Mouse (Mus musculus): Measurements from ENCODE around the gene Arhgef1. TPM values are rescaled to one million over a fixed set of nuclear protein-coding genes. Genes with fewer than 3 reads are reported as not detected.

Arhgef1 gene
- polyA plus RNA-seq (2015; fragmentation: Nextera tagmentation; extraction: Ambion mirVana): 41.7 and 46.4 TPM in 2 replicates

- H3K4me1 ChIP-seq (replicated peaks): peaks cover 68% of the 10 kb centered on the region
- 1% methylated on average over 55 of the region's 68 CpGs for WGBS (ENCODE audit: insufficient replicate concordance)
- peak within 1 kb of the TSS; percentile 79 for H3K9ac ChIP-seq
Observed at GRCm38 (mm10) chr7:24902630-24903443, at the start of gene Arhgef1. TSS of gene Arhgef1 (plus strand) at chr7:24902912.

GRCm38 (mm10) chr7:24853233-24853563, 49.5 kb upstream of the Arhgef1 start:
- ATAC-seq (ENCODE audit: insufficient read depth): peak; percentile 77
- no peaks in the 10 kb centered on the region for H3K36me3 ChIP-seq (replicated peaks)
- H3K4me3 ChIP-seq (replicated peaks): peak overlapping the region; percentile 43
- H3K9ac ChIP-seq: peak overlapping the region; percentile 47
- H3K27ac ChIP-seq (replicated peaks): peak overlapping the region; percentile 99
- H3K4me1 ChIP-seq (replicated peaks): peaks cover 85% of the 10 kb centered on the region
- H3K27me3 ChIP-seq: no peaks in the 10 kb centered on the region
- H3K9me3 ChIP-seq (replicated peaks): no peaks in the 10 kb centered on the region
- H3K4me2 ChIP-seq: peak overlapping the region; percentile 70

More at GRCm38 (mm10) chr7:24902630-24903443, at the start of gene Arhgef1:
- H3K36me3 ChIP-seq (replicated peaks): peaks cover 6% of the 10 kb centered on the region; the same call in 1 of the 2 replicates
- peak within 1 kb of the TSS; percentile 93 for H3K4me2 ChIP-seq
- peak; percentile 59 for ATAC-seq (ENCODE audit: insufficient read depth)
- H3K27me3 ChIP-seq: no peaks in the 10 kb centered on the region
- H3K9me3 ChIP-seq (replicated peaks): no peaks in the 10 kb centered on the region
- peak within 1 kb of the TSS; percentile 72 for H3K4me3 ChIP-seq (replicated peaks)
- peak within 1 kb of the TSS; percentile 93 for H3K27ac ChIP-seq (replicated peaks)

DNA sequence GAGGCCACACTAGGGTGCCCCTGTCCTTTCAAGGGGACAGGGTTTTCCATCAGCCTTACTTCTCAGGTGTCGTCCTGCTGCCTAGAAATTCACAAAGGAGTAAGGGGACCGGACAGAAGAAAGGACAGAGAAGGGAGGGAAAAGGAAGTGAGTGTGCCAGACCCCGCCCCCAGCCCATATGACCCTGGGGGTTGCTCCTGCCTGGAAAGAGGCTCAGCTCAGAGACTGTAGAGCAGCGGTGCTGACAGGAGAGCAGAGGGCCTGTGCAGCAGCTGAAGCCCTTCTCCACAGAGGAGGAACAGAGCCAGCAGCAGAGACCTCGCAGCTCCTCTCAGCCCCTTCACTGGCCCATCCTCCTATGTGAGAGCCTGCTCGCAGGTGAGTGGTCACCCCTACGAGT, 49.0 kb upstream of the Arhgef1 start:
- Histone ChIP-seq H3K4me1 (replicated peaks) (peaks cover 90% of the 10 kb centered on the region), H3K9ac (peak overlapping the region; percentile 47), H3K27me3 (no peaks in the 10 kb centered on the region), H3K36me3 (replicated peaks) (no peaks in the 10 kb centered on the region), H3K4me2 (peak overlapping the region; percentile 70), H3K4me3 (replicated peaks) (peak overlapping the region; percentile 43), H3K9me3 (replicated peaks) (no peaks in the 10 kb centered on the region), H3K27ac (replicated peaks) (peak overlapping the region; percentile 99)
- 34% methylated on average over 7 of the region's 7 CpGs for WGBS (ENCODE audit: insufficient replicate concordance)
- no peak for ATAC-seq (ENCODE audit: insufficient read depth)

GRCm38 (mm10) chr7:24856460-24857120, 46.1 kb upstream of the Arhgef1 start:
- no peak overlapping the region for H3K9ac ChIP-seq
- H3K4me3 ChIP-seq (replicated peaks): no peak overlapping the region
- H3K9me3 ChIP-seq (replicated peaks): no peaks in the 10 kb centered on the region
- ATAC-seq (ENCODE audit: insufficient read depth): no peak
- H3K27me3 ChIP-seq: no peaks in the 10 kb centered on the region
- WGBS (ENCODE audit: insufficient replicate concordance): 43% methylated on average over 6 of the region's 6 CpGs
- no peaks in the 10 kb centered on the region for H3K36me3 ChIP-seq (replicated peaks)
- no peak overlapping the region for H3K4me2 ChIP-seq
- peaks cover 93% of the 10 kb centered on the region for H3K4me1 ChIP-seq (replicated peaks)
- H3K27ac ChIP-seq (replicated peaks): peak overlapping the region; percentile 61

DNA sequence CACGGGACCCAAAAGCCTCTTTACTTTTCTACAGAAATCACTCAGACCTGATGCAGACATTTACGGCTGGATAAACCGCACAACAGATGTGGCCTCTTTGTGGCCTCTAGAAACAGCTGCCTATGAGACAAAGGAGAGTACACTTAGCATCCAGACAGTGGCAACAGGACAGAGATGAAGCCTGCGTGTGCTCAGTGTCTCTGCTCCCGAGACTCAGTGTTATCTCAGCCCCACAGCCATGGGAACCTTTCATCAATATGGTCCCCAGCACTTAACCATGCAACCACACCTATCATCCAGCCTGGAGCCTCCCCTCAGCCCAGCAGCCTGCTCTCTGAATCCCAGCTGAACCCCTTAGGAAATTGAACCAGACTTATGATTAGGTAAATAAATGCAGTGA, 43.5 kb upstream of the Arhgef1 start:
- 0 out of 2 replicates have a peak, but pooled peaks cover 3% of the 10 kb centered on the region for H3K27me3 ChIP-seq
- H3K27ac ChIP-seq (replicated peaks): peak overlapping the region; percentile 96
- 29% methylated on average over 5 of the region's 5 CpGs for WGBS (ENCODE audit: insufficient replicate concordance)
- peak overlapping the region; percentile 27 for H3K4me3 ChIP-seq (replicated peaks)
- H3K36me3 ChIP-seq (replicated peaks): no peaks in the 10 kb centered on the region
- no peaks in the 10 kb centered on the region for H3K9me3 ChIP-seq (replicated peaks)
- peak overlapping the region; percentile 45 for H3K9ac ChIP-seq
- peak overlapping the region; percentile 62 for H3K4me2 ChIP-seq
- H3K4me1 ChIP-seq (replicated peaks): peaks cover 75% of the 10 kb centered on the region
- ATAC-seq (ENCODE audit: insufficient read depth): peak; percentile 100

DNA sequence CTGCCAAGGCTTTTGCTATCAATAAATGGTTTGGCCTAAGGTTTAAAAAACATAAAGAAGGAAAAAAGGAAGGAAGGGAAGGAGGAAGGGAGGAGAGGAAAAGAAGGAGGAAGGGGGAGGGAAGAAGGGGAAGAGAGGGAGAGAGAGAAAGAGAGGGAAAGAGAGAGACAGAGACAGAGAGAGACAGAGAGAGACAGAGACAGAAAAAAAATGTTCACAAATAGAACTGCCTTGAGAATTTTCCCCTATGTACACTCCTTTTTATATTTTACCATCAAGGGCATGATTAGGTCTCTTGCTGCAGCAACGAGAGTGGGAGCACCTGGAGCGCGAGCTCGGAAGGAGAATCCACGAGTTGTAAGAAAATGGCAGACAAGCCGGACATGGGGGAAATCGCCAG, 40.8 kb upstream of the Arhgef1 start, which contains the start of gene Gm9844:
Gene Gm9844, plus strand, starts transcription at position 301 of the 400 bp plus-strand sequence.
- H3K27me3 ChIP-seq: peaks cover 20% of the 10 kb centered on the region
- no peaks in the 10 kb centered on the region for H3K9me3 ChIP-seq (replicated peaks)
- H3K4me3 ChIP-seq (replicated peaks): no peak within 1 kb of the TSS
- peaks cover 64% of the 10 kb centered on the region for H3K4me1 ChIP-seq (replicated peaks)
- no peaks in the 10 kb centered on the region for H3K36me3 ChIP-seq (replicated peaks)
- ATAC-seq (ENCODE audit: insufficient read depth): no peak
- H3K9ac ChIP-seq: 0 out of 2 replicates have a peak within 1 kb of the TSS, but pooled peaks have one; percentile 2
- no peak within 1 kb of the TSS for H3K4me2 ChIP-seq
- peak within 1 kb of the TSS; percentile 38; the same call in 1 of the 2 replicates for H3K27ac ChIP-seq (replicated peaks)
- WGBS (ENCODE audit: insufficient replicate concordance): 72% methylated on average over 7 of the region's 7 CpGs

GRCm38 (mm10) chr7:24862853-24863252, 39.9 kb upstream of the Arhgef1 start:
- H3K9me3 ChIP-seq (replicated peaks): no peaks in the 10 kb centered on the region
- H3K4me1 ChIP-seq (replicated peaks): peaks cover 54% of the 10 kb centered on the region
- ATAC-seq (ENCODE audit: insufficient read depth): no peak
- 29% methylated on average over 4 of the region's 4 CpGs for WGBS (ENCODE audit: insufficient replicate concordance)
- peak overlapping the region; percentile 38; the same call in 1 of the 2 replicates for H3K27ac ChIP-seq (replicated peaks)
- no peak overlapping the region for H3K4me3 ChIP-seq (replicated peaks)
- peaks cover 28% of the 10 kb centered on the region for H3K27me3 ChIP-seq
- H3K36me3 ChIP-seq (replicated peaks): no peaks in the 10 kb centered on the region
- H3K9ac ChIP-seq: no peak overlapping the region
- H3K4me2 ChIP-seq: no peak overlapping the region

DNA sequence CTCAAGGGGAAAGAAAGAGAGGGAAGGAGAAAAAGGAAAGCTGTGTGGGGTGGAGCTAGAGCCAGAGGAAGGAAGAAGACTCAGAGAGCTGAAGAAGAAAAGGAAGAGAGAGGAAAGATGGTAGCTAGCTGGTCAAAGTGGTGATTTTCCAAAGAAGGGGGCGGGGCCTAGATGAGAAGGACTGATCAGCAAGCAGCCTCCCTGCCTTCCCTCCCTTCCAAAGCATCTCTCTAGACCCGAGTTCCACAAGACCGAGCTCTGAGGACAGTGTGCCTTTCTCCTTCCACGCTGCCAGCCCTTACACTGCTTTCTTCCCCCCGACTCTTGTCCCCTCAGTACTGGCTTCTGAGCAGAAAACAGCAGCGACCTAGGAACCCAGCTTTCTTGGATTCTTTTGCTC, 38.6 kb upstream of the Arhgef1 start:
- Histone ChIP-seq H3K9ac (no peak overlapping the region), H3K36me3 (replicated peaks) (no peaks in the 10 kb centered on the region), H3K27me3 (peaks cover 39% of the 10 kb centered on the region), H3K27ac (replicated peaks) (no peak overlapping the region), H3K4me1 (replicated peaks) (peaks cover 41% of the 10 kb centered on the region), H3K4me3 (replicated peaks) (no peak overlapping the region), H3K4me2 (no peak overlapping the region), H3K9me3 (replicated peaks) (no peaks in the 10 kb centered on the region)
- no peak for ATAC-seq (ENCODE audit: insufficient read depth)
- 32% methylated on average over 6 of the region's 6 CpGs for WGBS (ENCODE audit: insufficient replicate concordance)

DNA sequence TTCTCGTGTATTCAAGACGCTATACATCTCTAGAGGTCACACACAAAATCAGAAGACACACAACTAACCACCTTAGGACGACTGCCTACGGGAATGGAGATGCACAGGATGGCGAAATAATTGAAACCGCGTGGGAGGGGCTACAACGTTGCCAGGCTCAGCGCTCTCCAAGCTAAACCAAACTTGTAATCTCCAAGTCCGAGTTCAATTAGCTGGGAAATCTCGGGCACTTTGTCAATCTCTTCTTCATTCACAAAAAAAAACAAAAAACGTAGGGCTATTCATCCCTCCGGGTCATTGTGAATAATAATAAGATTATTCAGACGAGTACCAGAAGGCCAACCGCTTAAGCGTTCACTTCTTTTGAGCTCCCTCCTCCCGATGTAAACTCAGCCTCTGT, 33.6 kb upstream of the Arhgef1 start:
- H3K4me3 ChIP-seq (replicated peaks): no peak overlapping the region
- no peak overlapping the region for H3K4me2 ChIP-seq
- WGBS (ENCODE audit: insufficient replicate concordance): 56% methylated on average over 17 of the region's 17 CpGs
- H3K27me3 ChIP-seq: peaks cover 71% of the 10 kb centered on the region
- no peaks in the 10 kb centered on the region for H3K9me3 ChIP-seq (replicated peaks)
- H3K9ac ChIP-seq: no peak overlapping the region
- no peak overlapping the region for H3K27ac ChIP-seq (replicated peaks)
- peaks cover 11% of the 10 kb centered on the region for H3K4me1 ChIP-seq (replicated peaks)
- no peaks in the 10 kb centered on the region for H3K36me3 ChIP-seq (replicated peaks)
- ATAC-seq (ENCODE audit: insufficient read depth): no peak

GRCm38 (mm10) chr7:24869532-24870165, 33.1 kb upstream of the Arhgef1 start, which contains the start of the genes Lypd4 and Dmrtc2:
TSS of gene Lypd4 (minus strand) at chr7:24869941.
TSS of gene Dmrtc2 (plus strand) at chr7:24870057.
- ATAC-seq (ENCODE audit: insufficient read depth): no peak
- Histone ChIP-seq H3K27me3 (peaks cover 71% of the 10 kb centered on the region), H3K4me2 (no peak within 1 kb of the TSS), H3K4me1 (replicated peaks) (0 out of 2 replicates have a peak, but pooled peaks cover 6% of the 10 kb centered on the region), H3K9me3 (replicated peaks) (no peaks in the 10 kb centered on the region), H3K36me3 (replicated peaks) (no peaks in the 10 kb centered on the region), H3K9ac (no peak within 1 kb of the TSS), H3K27ac (replicated peaks) (no peak within 1 kb of the TSS), H3K4me3 (replicated peaks) (no peak within 1 kb of the TSS)
- WGBS (ENCODE audit: insufficient replicate concordance): 47% methylated on average over 39 of the region's 41 CpGs

- Histone ChIP-seq H3K36me3 (replicated peaks) (no peaks in the 10 kb centered on the region), H3K4me1 (replicated peaks) (no peaks in the 10 kb centered on the region), H3K4me3 (replicated peaks) (no peak overlapping the region), H3K27me3 (peaks cover 33% of the 10 kb centered on the region), H3K4me2 (no peak overlapping the region), H3K9ac (no peak overlapping the region), H3K27ac (replicated peaks) (no peak overlapping the region), H3K9me3 (replicated peaks) (no peaks in the 10 kb centered on the region)
- no peak for ATAC-seq (ENCODE audit: insufficient read depth)
- WGBS (ENCODE audit: insufficient replicate concordance): 53% methylated on average over 3 of the region's 3 CpGs
Observed at GRCm38 (mm10) chr7:24877588-24877987, 25.1 kb upstream of the Arhgef1 start.
